Mouse (Mus musculus) activated CD4-positive, CD25-positive, alpha-beta regulatory T cell, adult 9 weeks (primary cell): ENCODE measurements around the gene Fam122a. TPM values are rescaled to one million over a fixed set of nuclear protein-coding genes. Genes with fewer than 3 reads are reported as not detected.

Source experiments
- polyA plus RNA-seq: library from polyadenylated mRNA; unstranded; fragments of 100-300 nt; shearing (Covaris generic); gene quantifications from one replicate; pipeline ENCODE4 v1.2.1, GENCODE M21; 2017

The Fam122a gene
- polyA plus RNA-seq: 7.1 TPM

DNA sequence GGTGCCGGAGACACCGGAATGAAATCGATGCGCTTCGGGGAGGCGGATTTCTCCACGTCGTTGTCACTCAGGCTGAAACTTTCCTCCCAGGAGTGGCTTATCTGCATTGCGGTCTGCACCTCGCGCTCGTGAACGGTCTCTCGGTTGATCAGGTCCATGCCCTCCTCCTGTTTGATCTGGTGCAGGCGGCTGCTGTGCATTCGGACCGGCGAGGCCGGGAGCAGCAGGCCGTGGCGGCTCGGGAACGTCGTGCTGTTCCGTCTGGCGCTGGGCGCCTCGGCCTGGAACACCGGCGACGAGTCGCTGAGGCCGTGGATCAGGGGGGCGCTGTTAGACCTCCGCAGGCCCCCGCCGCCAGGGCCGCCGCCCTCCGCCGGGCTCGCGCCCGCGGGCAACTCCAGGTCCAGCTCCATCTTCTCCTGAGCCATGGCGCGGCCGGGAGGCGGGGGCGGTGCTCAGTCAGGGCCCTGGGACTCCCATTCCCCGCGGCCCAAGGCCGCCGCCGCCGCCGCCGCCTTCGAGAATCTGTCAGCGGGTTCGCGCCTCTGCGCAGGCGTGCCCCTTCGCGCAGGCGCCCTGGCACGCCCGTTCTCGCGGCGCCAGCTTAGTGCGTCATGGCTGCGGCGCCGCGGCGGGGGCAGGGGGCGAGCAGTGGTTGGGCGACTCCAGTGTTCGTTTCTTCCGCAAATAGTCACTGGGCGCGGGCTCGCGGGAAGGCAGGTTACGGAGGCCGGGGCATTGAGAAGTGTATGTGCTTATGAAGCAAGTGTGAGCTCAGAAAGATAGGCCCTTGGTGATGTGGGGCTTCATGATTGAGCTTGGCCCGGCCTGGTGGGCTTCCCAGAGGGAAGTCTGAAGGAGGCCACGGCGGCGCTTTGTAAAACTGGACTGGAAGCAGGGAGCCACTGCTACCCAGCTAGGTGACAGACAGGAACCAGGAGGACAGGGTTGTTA is at the start of gene Fam122a:
Fam122a (minus strand) TSS at position 428 of the 954 bp plus-strand sequence.

Other genes starting within 250 kb of the Fam122a start
- 17.2 TPM for gene Fxn, start 196.8 kb downstream of the Fam122a start, polyA plus RNA-seq
- gene Pip5k1b, start 78.5 kb upstream of the Fam122a start, polyA plus RNA-seq: 5.9 TPM
- gene Tmem252, start 196.7 kb upstream of the Fam122a start, polyA plus RNA-seq: not detected